Mouse (Mus musculus) left cerebral cortex, adult 11 months (tissue): Measurements from ENCODE around the gene Vwf.

Experiments used
- DNase-seq: peaks from one replicate; pipeline ENCODE4 v3.0.0; 2022; ENCODE audit warnings: low spot score

Vwf gene

DNA sequence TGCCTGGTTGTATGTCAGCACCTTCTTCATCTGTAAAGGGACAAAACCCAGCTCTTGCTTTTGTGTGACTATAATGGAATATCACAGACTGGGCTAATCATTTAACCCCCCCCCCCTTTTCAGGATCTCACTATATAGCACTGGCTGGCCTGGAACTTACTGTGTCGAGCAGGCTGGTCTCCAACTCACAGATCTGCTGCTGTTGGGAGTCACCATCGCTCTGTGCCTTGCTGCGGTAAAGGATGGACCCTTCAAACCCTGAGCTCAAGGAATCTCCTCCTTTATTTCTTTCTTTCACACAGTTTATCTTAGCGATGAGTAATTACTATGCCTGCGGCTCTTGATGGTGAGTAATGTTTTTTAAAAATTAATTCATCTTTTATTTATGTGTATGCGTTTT lies at the start of gene Vwf:
Gene Vwf (plus strand): TSS at position 301 of the 400 bp plus-strand sequence.
- no peak for DNase-seq

DNA sequence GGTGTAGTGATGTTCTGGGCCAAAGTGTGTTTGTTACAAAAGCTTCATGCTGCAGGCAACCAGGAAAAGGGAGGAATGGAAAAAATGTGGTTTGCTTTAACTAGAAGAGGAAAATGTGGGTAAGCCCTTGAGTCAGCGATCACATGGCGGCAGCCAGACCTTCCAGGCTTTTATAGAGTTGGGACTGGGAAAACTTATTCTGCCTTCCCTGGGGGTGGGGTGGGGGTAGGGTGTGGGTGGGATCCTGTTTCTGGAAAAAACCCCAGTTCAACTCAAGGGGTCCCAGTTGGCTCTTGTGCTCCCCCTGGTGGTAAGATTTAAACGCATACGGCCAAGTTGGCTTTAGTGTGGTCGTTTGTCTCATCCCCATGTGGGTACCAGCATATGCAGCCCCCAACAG lies 48.5 kb upstream of the Vwf start:
- no peak for DNase-seq

DNA sequence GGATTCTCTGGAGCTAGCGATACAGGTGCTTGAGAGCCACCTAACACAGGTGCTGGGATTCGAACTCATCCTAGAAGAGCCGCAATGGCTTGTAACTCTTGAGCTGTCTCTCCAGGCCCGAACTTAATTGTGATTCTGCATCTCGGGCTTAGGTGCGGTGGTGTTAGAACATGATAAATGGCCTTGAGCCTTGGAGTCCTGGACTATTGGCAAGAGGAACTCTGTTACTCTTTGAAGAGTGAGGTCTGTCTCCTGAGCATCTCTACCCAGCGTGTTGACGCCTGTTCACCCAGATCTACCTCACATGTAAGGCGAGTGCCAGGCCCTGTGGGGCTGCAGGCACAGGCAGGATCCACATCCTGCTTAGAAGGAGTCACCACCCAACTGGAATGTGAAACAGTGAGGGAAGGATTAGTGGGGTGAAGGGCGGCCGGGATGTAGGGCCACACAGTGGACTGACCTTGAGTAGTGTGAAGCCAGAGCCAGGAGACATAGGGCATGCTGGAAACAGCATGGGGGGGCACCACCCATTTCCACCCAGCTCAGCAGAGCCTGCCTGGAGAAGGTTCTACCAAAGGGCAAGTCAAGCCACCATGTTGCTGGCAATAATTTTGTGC lies 43.3 kb upstream of the Vwf start:
- no peak for DNase-seq

DNA sequence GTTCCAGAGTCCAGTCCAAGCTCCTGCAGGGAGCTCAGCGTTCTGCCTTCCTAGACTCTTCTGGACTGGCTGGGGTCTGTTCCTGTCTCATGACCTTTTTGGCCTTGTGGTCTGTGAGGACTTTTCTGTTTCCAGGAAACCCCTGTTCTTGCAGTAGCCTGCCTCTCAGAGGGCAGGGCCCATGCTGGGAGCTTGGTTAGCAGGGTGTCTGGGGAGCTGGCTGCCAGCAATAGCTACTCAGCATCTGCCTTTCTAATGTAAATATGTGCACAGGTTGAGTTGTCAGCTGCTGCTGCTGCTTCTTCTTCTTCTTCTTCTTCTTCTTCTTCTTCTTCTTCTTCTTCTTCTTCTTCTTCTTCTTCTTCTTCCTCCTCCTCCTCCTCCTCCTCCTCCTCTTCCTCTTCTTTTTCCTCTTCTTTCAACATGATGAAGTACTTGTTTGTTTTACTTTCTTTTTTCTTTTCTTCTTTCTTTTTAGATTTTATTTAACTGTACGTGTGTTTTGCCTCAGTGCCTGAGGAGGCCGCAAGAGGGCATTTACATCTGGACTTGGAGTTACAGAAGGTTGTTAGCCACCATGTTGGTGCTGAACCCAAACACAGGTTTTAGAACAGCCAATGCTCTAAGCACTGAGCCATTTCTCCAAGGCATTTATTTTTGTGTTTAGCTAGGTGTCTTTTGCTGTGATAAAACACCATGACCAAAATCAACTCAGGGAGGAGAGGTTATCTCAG lies 41.8 kb upstream of the Vwf start:
- DNase-seq: no peak

DNA sequence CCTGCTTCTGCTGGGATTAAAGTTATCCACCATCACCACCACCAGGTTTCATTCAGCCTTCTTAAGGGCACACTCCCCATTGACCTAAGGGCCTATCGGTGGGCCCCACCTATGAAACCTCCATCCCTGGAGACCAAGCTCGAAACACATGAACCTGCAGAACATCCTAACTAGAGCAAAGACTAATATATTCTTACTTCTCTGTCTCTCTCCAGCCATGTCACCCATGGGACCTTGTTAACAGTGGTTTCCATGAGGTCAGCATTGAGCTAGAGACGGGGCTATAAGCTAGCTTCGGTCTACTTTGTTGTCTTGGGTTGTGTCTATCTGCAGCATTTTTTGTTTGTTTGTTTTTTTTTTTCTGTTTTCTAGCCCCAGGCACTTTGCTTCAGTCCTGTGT lies 40.1 kb upstream of the Vwf start:
- no peak for DNase-seq

DNA sequence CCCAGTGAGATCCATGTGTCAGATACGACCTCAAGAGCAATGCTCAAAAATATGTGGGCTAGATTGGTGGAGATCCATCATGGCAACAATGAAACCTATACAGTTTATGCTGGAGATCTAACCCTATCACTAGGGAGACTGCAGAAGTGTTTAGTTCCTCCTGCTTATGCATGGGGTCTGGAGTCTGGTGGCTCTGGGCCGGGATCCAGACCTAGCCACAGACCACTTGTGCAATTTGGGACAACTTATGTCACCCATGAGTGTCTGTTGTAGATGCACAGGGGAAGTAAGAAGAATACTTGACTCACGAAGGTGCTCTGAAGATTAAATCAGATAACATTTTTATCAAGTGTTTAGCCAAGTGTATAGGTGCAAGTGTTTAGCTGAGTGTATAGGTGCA lies 36.8 kb upstream of the Vwf start:
- DNase-seq: no peak

DNA sequence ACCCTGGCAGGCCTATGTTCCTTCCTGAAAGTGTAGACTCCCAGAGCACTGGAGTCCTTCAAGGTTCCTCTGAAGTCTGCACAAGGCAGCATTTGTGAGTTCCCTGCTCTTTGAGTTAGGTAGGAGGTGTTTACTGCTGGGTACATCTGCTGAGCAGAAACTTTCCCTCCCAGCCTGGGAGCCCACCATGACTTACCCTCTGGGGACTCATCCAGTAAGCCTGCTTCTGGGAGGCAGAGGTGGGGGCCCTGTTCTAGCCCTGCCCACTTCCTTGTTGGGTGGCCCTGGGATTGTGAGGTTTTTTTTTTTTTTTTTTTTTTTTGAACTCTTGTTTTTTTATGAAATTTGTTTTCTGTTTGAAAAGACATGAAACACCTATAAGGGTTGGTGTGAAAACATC lies 35.9 kb upstream of the Vwf start:
- no peak for DNase-seq

DNA sequence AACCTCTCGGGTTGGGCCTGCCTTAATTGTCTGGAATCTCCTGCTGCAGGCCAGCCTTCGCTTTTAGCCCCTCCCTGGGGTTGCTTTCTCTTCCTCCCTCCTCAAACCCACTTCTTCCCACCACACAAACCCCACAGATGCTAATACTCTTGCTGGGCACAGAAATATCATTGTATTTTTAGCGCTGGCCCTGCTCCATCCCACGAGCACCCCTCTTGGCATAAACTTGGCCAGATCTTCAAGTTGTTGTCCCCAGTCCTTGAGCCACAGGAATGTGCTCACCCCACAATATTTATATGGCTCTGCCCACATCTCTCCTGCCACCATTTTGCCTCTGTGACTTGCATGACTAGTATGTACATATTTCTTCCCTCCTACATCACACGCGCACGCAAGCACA lies 35.4 kb upstream of the Vwf start:
- DNase-seq: no peak

DNA sequence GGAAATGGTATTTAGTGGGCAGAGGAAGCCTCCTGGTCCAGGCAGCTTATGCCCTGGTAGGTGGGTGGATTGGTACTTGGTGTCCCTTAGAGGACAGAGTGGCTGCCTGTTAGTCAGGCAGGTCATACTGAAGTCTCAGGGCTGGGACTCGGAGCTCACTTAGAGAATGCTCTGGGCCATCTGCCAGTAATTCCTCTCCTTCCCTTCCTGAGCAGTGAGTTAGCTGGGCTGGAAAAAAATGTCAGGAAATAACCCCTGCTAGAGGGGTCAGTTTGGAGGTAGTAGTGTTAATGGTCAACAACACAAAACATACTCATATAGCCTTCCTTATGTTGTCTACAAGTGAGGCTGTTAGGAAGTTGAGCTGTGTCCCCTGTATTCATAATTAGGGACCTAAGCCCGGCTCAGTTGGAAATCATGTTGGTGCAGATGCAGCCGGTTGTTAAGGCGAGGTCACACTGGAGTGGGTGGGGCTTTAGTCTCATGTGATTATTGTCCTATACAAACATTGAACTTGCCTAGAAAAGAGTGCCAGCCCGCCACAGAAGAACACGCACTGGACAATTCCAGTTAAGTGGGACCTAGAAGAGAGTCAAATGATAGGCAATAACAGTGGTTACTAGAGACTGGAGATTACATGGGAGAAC lies 33.5 kb upstream of the Vwf start:
- DNase-seq: no peak

DNA sequence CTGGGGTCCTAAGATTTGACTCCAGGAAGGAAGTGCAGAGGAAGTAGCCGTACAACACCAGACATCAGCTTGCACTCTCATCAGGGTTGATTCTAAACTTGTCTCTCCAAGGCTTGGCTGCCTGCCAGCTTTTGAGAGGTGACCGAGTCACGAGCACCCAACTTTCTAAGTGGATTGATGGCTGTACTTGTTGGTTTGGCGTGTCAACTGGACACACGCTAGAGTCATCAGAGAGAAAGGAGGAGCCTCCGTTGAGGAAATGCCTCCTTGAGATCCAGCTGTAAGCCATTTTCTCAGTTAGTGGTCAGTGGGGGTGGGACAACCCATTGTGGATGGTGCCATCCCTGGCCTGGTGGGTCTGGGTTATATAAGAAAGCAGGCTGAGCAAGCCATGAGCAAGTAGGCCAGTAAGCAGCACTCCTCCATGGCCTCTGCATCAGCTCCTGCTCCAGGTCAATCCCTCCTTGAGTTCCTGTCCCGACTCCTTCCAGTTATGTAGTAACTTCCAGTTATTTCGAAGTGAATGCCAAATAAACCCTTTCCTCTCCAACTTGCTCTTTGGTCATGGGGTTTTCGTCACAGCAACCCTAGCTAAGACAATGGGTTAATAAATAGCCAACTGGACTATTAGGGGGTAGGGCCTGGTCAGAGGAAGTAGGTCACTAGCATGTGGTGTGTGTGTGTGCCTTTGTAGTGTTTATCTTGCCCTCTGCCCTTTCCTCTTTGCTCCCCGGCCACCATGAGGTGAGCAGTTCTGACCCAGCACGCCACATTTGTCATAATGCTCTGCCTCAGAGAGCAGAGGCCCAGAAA lies 30.9 kb upstream of the Vwf start:
- no peak for DNase-seq

DNA sequence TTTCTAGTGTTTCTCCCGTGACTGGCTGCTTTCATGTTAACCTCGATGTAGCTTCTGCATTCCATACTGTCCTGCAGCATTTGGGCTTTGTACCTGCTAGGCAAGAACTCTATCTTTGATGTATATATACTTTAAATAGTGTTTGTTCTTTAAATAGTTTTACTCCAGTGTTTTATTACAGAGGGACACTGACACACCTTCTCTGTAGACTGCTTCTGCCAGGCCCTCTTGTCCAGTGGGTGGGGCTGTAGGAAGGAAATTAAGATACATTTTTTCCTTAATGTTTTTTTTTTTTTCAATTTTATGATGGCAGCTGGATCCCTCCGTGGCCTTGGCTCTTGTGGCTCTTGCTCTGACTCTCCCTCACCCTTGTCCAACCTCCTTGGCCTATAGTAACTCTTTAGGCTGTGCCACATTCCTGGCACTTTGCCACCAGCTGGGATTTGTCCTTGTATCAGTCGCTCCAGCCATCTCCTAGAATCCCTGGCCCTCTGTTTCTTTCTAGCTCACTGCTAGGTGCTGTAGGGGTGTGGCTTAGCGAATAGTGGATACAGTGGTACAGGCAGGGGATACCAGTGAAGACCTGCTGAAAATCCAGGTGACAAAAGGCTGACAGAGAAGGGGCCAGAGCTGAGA lies 24.9 kb upstream of the Vwf start:
- no peak for DNase-seq

DNA sequence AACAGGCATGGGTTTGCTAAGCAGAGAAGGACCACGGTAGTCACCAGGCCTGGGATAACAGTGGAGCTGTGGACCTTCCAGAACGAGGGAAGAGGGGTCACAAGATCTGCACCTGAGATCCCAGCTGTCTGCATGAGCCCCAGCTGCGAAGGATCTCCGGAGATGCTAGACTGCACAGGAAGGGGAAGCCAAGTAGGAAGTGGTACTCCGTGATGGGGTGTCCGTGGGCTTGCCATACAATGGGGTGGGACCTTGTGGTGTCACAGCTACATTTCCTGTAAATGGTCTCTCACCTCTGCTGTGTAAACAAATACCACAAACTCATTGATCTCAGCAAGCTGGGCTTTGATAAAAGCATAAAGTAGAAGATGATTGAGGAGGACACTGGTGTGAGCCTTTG lies 22.5 kb upstream of the Vwf start:
- no peak for DNase-seq

DNA sequence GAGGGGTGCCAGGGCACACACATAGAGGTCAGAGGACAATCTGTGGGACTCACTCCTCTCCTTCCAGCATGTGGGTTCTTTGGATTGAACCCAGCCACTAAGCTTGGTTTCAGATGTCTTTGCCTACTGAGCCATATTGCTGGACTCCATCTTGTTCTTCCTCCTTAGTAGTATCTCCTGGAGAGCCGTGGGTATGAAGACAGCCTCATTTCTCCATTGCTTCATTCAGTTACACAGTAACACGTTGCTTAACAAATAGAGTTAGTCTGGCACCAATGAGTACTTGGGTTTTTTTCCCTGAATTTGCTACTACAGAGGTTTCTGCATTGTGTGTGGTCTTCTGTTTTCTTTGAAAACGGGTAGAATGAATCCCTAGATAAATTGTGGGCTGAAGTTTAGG lies 20.5 kb upstream of the Vwf start:
- DNase-seq: no peak

DNA sequence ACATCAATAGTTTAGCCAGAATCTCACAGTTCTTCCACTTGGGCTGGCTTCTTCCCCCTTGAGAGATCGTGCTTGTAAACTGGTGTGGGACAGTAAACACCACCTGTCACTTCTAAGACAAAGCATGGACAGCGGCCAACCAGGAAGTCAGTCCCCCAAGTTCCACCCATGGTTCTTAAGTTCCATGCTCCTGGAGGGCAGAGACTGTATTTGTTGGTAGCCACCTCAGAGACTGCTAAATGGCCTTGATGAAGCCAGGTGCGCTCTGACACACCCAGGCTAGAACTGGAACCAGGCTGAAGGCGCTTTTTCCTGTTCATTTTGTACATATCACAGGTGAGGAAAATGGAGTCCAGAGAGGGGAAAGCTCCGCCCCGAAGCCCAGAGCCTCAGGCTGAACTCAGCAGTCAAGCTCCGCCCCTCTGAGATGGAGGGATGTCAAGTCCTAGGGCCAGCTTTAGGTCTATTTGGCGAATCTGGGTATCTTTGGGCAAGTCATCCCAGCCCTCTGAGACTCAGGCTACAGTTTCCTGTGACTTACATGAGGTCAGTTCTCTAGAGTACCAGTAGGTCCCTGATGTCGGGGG lies 17.9 kb upstream of the Vwf start:
- no peak for DNase-seq

DNA sequence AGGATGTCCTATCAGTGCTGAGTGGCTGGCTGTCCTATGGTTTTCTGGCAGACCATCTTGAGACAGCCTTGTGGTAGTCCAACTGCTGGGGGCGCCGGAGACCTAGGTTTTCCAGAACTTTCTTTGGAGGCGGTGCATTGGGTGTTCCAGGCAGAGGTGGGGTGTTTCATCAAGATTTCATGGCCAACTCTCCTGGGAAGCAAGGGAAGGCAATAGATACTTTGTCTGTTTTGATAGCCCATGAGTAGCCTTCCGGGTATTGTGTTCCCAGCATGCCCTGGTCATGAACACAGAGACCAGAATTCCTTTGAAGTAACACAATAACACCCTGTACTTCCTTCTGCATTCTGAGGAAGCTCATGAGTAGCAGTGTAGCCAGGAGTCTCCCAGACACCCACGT lies 17.1 kb upstream of the Vwf start:
- no peak for DNase-seq

DNA sequence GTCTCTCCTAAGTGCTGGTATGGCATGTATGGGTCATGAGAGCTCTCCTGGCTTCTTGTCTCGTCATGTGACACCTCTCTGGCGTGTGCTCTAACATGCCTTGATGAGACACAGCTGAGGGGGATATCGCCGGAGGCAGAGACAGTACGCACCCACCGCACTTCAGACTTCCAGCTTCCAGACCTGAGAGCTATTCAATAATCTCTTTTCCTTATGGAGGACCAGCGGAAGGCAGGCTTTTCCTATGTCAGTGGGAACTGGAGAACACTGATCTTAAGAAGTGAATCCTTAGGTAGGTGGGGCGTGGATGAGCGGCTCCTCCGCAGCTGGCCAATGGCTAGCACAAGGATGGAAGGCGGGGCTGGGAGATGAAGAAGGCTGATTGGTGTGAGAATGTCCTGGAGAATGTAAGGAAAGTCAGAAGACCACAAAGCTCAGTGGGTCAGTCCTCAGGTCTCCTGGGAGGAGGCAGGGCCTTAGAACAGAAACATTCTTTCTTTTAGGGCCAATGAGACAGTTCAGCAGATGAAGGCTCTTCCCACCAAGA lies 13.4 kb upstream of the Vwf start:
- DNase-seq: no peak

DNA sequence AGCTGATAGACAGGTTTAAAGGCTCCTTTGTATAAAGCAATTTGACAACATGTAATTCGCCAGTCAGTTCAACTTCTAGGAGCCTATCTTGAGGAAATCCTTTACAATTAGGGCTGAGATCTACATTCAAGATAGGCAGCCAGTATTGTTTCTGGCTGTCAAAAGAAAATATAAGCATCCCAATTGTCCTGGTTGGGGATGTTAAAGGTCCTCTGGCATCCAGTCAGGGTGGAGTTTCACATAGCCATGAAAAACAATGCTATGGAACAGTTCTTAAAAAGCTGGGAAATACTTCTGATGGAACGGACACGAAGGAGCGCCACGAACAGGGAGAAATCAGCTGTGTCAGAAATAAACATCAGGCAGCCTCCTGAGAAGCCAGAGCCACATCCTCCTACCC lies 11.6 kb upstream of the Vwf start:
- no peak for DNase-seq

DNA sequence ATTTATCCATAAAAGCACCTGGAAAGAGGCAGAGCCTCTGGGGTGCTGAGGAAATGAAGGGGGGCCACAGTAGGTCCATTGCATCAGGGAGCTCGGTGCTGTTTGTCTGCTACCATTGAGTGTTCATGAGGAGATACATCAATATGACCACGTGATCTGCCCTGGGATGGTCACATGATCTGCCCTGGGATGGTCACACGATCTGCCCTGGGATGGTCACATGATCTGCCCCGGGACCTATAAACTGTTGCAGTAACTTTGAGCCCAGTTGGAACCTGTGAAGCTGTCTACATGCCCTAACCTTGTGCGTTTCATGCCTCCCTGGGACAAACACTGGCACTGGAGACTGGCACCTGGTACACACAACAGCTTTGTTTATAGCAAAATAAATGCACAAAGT lies 8.1 kb upstream of the Vwf start:
- no peak for DNase-seq

DNA sequence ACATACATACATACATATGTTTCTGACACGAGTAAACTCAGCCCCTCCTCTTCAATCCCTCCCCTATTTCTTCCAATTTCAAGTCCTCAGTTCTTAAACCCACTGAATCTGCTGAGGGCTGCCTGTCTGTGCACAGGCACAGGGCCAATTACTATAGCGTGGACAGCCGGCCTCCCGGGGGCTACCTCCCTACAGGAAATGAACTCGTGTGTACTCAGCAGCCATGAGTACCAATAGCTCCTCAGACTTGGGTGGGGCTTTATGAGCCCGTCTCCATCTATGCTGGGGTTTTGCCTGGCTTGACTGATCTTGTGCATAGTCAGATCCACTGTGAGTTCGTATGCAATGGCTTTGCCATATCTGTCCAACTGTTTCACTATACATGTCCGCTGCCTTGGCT lies 7.2 kb upstream of the Vwf start:
- no peak for DNase-seq

DNA sequence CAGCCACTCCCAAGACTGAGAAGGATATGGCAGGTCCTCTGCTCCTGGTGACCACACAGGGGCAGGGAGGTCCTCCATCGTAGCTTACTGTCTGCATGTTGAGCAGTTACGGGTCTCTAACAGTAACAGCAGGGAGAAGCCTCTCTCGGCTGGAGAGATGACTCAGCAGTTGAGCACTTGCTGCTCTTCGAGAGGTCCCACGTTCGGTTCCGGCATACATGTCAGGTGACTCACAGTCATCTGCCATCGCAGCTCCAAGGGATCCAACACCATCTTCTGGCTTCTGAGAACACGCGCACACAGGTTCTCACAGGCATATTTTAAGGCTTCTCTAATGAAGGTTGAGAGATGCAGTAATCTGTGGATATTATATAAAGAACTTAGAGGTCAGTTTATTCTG lies 6.4 kb upstream of the Vwf start:
- no peak for DNase-seq

DNA sequence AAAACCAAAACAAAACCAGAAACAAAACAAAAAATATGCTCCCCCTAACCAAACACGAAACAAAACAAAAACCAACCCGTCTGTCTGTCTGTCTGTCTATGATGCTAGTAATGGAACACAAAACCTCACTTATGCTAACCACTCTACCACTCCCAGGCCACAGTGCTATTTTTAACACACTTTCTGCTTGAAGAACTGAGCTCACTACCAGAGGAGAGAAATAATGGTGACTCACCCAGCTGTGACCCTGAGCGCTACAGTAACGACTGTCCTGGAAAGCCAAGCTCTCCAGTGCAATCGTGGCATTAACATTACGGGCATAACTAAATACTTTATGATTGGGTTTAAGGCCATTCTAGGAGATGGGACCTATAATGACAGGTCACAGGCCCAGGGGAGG lies 5.7 kb upstream of the Vwf start:
- DNase-seq: no peak

DNA sequence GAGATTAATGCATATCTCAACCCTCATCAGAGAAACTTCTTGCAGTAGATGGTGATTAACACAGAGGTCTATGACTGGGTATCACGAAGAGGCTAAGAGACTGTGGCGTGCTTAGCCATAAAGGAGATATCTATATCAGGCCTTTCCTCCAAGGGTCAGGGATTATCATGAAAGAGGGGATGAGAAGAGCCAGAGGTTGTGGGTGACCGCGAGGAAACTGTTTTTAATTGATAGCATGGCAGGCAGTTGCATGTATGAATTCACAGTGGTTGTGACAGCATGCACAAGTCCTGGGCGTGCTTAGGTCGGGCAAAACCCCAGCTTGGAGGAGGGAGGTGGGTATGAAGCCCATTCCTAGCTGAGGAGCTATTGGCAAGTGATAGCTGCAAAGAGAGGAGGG lies 5.3 kb upstream of the Vwf start:
- no peak for DNase-seq
